Mouse (Mus musculus): ENCODE measurements around the gene Reep6.

DNA sequence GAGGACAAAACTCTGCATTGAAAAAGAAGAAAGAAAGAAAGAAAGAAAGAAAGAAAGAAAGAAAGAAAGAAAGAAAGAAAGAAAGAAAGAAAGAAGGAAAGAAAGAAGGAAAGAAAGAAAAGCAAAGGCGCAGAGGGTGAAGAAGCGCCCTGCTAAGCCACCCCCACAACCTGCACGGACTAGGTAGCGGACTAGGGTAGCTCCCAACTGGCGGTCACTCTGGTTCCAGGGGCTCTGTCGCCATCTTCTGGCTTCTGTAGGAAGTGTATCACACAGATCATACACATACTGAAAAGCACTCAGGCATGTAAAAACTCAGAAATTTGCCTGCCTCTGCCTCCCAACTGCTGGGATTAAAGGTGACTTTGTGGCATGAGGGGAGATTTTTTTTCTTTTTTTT is 44.3 kb downstream of the Reep6 start:
- no peak for TF ChIP-seq MAFK (IDR thresholded peaks at IDR 0.05; ENCODE audit: insufficient read depth, low read depth, low read length)
- no peak for TF ChIP-seq HCFC1 (IDR thresholded peaks at IDR 0.05; ENCODE audit: borderline replicate concordance, insufficient read depth, low read length)
- peak; percentile 61; the same call in 1 of the 2 replicates for TF ChIP-seq ZC3H11A (IDR thresholded peaks at IDR 0.05; ENCODE audit: borderline replicate concordance, low read depth, low read length)
